Mouse (Mus musculus): ENCODE results near the gene Tnnt1. TPM values are rescaled to one million over a fixed set of nuclear protein-coding genes. Genes with fewer than 3 reads are reported as not detected.
"Not testable (repeated sequence)": the region's sequence is repeated elsewhere in the genome, so short reads cannot be mapped to it uniquely, and the experiment has no call there.

Tnnt1 gene
- total RNA-seq (2021): 1 to 10 TPM; 1.7 to 3.0 TPM
- long read RNA-seq, partial matches to known transcripts: 6 of 7 reads
- long read RNA-seq, other reads (novel, unspliced or antisense): 1 of 7 reads

DNA sequence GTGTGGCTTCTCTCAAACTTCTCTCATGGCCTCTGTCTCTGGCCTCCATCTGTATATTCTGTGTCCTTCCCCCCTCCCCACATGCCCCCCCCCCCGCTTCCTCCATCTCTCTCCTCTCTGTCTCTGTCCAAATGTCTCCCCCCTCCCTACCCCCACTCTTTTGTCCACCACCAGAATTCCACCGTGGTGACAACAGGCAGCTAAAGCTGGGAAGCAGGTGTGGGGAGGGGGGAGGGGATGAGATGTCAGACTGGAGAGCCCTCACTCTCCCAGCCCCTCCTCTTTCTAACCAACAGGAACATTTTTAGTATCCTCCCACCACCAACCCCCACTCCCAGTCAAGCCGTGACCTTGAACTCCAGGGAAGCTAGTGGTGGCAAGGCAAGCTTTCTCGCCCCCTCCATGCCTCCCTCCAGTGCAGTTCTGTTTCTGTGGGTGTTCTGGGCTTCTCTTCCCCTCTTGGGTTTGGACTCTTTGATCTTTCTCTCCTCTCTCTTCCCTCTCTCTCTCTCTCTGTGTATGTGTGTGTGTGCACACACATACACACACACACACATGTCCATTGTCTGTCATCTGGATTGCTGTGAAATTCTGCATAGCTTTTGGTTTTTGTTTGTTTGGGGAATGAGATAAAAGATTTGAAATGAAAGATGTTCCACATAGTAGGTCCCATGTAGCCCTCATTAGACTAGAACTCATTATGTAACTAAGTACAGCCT lies at the start of gene Tnnt1:
TSS of gene Tnnt1 (minus strand) at position 51 of the 719 bp plus-strand sequence.
- no peak for DNase-seq (ENCODE audit: low spot score in 2 of 2)

DNA sequence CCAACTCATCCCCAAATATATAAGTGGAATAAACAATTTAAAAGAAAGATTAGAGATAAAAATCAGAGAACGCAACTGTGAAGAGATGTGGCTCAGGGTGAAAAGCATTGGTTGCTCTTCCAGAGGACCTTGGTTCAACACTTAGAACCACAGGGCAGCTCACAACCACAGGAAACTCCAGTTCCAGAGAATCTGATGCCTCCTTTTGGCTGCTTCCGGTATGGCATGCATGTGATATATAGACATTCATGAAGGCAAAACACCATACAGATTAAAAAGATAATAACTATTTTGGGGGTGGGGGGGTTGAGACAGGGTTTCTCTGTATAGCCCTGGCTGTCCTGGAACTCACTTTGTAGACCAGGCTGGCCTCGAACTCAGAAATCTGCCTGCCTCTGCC lies 46.5 kb upstream of the Tnnt1 start:
- no peak for DNase-seq (ENCODE audit: low spot score in 2 of 2)

DNA sequence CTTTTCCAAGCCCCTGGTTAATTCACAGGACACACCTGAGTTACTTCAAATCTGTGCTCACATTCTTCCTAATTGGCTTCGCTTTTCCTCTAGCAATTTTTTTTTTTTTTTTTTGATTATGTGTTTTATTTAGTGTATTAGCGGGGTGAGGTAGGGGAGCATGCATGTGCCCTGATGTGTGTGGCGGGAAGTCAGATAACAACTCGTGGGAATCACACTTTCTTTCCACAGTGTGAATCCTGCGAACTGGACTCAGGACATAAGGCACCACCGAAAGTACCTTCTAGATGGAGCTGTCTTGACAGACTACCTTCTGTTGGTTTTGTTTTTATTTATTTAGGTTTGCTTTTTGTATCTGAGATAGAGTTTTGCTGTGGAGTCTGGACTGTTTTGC lies 41.0 kb upstream of the Tnnt1 start:
- no peak for DNase-seq (ENCODE audit: low spot score in 2 of 2)

DNA sequence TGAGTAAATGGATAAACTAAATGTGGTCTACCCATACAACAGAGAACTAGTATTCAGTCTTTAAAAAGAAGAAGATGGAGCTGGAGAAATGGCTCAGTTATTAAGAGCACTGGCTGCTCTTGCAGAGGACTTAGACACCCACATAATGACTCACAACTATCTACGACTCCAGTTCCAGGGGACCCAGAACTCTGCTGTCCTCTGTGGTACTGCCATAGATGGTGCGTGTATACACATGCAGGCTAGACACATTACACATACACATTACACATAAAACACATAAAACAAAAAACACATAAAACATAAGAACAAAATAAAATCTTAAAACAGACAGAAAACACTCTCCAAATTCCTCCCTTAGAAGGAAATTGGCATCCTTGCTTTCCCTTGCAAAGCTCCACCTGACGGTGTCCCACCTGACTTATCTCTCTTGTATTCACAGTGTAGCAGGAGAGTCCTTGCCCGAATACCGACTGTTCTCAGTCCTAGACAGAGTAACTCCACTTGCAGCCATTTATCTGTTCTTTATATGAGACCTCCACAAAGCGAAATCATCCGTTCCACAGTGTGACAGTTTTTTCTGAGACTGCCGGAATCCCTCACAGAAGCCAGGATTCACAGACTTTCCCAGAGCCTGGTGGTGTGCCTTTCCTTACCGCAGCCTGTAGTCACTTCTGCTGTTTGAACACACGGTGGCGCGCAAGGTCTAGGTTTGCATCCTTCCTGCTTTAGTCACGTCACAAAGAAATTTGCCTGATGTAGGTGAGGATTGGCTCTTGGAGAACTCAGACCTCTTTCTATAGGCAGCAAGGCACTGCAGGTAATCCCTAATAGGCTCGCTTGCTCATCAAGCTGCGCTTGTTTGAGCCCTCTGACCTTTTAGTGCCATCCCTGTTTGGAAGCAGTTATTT lies 40.3 kb upstream of the Tnnt1 start:
- DNase-seq (ENCODE audit: low spot score in 2 of 2): peak; percentile 66 to 87

DNA sequence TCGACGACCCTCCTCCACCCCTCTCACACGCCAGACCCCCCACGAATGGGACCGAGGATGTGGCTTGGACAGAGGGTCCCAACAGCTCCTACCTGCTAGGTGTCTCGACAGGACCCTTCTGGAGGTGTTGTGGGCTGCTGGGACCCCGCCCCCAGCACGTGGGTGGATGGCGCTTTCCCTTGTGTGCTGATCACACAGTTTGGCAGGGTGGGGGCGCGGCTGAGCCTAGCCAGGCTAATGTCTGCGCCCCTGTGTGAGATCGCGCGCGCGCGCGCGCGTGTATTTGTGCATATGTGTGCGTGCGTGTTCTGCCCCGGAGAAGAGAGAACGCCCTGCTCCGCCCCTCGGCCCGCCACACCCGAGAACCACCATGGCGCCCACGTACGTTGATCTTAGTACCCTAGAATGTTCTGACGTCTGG lies 31.0 kb upstream of the Tnnt1 start, which contains the start of gene Syt5:
TSS of gene Syt5 (minus strand) at position 321 of the 421 bp plus-strand sequence.
- DNase-seq (ENCODE audit: low spot score in 2 of 2): peak; percentile 62 to 80

DNA sequence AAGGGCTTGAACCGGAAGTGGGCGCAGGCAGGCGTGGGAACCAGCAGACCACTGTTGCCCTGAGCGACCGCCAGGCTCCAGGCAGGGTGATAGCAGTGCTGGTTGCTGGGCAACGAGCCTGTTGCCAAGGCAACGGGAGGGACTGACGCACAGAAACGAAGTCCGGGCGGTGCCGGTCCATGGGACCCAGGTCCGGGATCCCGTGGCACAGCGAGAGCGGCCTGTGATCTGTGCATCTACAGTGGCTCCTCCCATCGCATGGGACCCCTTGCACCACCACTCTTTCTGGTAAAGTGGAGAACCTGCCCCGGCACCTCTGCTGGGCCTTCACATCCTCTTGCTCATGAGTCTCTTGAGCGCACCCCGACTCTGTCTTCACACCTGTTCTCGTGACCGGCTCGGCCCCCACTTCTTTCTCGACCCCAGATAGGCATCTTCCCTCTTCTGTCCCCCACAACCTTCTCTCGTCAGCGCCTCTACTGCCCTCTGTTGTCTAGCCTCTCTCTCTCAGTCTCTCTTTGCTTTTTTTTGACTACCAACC lies 30.5 kb upstream of the Tnnt1 start:
- DNase-seq (ENCODE audit: low spot score in 2 of 2): peak; percentile 94 to 97

DNA sequence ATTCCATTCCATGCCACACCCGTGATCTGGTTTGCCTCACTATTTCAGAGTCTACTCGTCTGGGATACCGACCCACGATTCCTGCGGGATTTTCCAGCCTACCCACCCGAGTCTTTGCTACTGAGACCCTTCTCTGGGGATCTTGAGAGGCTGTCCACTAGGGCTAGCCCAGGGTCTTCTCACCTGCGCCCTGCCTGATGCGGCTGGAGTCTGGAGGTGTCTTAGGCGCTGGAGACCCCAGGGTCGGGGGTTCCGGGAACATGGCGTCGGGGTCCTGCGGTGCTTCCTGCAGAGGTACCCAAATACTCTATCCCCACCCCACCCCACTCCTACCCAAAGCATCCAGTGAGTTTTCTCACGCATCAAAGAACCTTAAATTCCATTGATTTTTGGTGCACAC lies 29.9 kb upstream of the Tnnt1 start:
- no peak for DNase-seq (ENCODE audit: low spot score in 2 of 2)

DNA sequence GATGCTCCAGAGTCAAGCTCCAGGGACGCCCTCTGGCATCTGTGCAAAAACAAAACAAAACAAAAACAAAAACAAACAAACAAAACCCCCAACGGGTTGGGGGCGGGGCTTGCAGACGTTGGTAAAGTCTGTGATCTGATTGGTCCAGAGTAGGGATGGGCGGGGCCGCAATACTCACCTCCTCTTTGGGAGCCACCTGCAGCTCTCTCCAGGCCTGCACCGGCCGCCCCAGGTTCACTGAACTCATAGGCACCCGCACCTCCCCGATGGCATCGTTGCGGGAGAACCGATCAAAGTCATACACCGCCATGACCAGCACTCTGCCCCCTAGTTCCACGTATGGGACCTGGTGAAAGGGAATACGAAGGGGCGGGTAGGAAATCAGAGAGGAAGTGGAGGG lies 25.8 kb upstream of the Tnnt1 start:
- DNase-seq (ENCODE audit: low spot score in 2 of 2): no peak

DNA sequence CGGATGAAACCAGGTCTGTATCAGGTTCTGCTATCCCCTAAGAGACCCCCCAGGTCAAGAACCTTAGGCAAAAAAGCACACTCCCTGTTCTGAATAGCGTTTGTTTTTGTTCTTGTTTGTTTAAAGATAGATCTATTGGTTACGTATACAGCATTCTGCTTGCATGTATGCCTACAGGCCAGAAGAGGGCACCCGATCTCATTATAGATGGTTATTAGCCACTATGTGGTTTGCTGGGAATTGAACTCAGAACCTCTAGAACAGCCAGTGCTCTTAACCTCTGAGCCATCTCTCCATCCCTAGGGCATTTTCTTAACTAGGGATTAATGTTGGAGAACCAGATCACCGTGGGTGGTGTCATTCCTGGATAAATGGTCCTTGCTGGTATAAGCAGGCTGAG lies 25.2 kb upstream of the Tnnt1 start:
- no peak for DNase-seq (ENCODE audit: low spot score in 2 of 2)

DNA sequence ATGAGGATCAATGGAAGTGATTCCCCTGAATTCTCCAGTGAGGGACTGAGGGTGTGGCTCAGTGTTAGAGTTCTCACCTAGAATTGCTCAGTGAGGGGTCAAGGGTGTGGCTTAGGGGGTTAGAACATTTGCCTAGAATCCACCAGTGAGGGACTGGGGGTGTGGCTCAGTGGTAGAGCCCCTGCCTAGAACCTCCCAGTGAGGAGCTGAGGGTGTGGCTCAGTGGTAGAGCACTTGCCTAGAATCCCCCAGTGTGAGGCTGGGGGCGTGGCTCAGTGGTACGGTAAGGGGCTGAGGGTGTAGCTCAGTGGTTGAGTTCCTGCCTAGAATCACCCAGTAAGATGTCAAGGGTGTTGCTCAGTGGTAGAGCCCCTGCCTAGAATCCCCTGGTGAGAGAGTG lies 22.8 kb upstream of the Tnnt1 start:
- DNase-seq (ENCODE audit: low spot score in 2 of 2): no peak

DNA sequence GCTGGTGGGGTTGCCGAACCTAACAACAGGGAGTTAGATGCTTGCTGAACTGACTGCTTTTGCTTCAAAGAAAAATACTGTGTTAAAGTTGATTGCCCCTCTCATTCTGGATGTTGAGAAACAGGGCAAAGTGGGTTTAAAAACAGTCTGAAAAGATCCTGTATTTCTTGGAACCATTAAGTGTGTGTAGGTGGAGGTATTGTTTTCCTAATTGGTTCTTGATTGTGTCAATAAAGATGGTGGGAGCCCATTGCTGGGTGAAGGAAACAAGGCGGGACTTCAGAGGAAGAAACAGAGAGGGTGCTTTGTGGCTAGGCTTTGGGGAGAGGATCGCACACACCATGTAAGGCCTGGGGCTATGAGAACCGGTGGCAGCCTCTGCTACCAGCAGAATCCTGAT lies 21.0 kb upstream of the Tnnt1 start:
- DNase-seq (ENCODE audit: low spot score in 2 of 2): no peak

DNA sequence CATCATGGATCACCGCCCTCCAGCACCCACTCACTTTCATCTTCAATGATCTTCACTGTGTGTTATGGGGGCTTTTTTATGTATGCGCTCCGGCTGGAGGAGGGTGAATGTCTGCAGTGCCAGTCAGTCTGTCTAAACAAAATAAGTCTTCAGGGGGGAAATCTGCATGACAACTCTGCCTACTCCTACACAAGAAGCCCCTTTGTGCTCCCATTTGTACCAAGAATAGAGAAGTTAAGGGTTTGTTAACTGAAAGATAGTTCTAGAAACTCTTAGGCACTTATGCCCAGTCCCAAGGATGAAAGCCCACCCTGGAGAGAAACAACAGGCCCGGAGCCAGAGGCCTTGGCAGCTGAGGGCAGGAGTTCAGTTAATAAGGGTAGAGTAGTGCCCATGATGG lies 20.2 kb upstream of the Tnnt1 start:
- no peak for DNase-seq (ENCODE audit: low spot score in 2 of 2)

DNA sequence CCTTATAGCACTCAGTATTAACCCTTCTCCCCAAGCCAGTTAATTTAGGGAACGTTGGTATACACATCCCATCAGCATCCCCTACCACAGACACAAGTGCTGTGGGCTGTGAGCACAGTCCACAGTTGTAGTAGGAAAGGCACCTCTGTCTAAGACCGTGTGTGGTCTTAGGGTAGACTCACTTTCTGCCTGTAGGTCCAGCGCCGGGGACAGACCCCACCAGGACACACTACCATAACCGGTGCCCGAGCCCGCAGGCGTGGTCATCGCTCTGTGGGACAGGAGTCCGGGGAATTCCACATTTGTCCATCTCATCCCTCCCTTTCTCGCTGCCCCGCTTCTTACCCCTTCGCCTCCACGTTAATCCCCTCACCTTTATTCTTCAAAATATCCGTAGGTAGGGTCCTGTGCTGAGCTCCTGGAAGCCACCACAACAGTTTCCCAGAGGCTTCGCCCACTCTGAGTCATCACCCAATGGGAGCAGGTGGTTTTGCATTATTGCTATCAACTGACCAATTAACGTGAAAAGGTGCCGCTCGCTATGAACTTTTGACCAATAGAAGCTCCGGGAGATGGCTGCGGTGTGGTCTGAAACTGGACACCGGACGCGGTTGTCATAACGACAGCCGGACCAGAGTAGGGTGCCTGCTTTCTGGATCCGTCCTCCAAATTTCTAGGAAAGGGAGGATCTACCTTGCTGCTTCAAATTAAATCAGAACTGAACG lies 16.0 kb upstream of the Tnnt1 start, which contains the start of gene Dnaaf3:
TSS of gene Dnaaf3 (minus strand) at position 449 of the 725 bp plus-strand sequence.
- DNase-seq (ENCODE audit: low spot score in 2 of 2): no peak

DNA sequence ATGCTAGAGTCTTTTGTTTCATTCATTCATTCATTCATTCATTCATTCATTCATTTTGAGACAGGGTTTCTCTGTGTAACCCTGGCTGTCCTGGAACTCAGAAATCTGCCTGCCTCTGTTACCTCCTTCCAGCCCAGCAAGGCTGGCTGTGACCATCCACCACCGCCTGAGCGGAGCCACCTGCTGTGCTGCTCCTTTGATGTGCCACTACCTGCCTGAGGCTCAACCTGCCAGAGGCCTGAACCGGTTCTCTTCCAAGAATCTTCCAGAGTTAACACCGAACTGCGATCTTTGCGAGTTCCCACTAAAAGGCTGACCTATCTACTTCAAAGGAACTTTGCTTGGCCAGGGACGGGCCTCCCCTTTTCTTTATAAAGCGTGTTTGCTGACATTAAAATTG lies 14.0 kb upstream of the Tnnt1 start:
- not testable (repeated sequence) for DNase-seq (ENCODE audit: low spot score in 2 of 2)

DNA sequence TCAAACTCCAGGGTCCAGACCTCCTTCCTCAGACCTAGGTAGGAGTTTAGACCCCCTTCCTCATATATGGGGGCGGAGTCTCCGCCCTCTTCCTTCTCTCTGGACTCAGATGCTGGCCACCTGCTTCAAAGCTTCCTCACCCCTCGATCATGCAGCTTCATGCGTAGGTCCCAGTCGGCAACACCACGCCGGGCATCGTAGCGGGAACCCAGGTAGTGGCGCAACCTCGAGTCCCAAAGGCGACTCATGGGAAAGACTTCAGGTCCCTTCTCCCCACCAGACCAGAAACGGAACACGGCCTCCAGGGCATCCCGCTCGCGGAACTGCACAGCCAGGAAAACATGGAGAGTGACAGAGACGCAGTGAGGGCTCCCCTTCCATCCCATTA lies 11.1 kb upstream of the Tnnt1 start:
- DNase-seq (ENCODE audit: low spot score in 2 of 2): no peak

DNA sequence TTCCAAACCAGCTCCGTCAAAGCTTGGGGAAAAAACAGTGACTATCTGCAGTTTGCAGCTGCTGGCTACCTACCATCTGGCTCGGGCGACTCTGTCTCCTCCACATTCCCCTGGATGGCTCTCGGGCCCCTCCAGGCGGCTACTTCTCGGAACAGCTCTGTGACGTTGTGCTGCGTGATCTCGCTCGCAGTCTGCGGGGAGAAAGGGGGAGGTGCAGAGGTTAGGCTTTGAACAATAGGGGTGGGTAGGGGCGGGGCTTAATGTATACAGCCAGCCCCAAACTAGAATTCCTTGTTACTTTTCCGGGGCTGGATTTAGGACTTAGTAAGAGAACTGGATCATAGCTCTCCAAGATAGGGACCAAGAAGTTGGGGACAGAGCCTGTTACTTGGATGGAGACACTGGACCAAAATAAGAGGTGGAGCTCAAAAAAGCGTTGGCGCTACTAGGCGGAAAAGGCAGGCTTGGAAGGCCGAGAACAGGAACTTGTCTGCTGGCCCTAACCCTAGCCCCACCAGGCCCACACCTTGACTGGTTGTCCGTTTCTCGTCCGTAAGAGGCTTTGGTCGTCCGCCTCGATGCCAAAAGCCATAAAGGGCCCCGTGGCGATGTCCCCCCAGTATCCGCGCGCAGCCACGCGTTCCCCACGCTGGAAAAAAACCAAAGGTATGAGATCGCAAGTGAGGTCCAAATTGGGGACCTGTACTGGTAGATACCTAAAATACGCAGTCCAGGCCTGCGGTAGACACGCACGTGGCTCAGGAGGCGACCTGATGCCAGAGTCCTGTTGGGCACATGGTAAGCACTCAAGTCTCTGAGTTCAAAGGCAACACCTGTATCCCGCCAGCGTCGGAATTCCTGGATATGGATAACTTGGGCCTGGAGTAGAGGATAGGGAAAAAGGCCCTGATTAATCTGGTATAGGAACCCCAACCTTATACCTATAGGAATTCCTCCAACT lies 10.4 kb upstream of the Tnnt1 start:
- peak; percentile 62 to 73 for DNase-seq (ENCODE audit: low spot score in 2 of 2)

DNA sequence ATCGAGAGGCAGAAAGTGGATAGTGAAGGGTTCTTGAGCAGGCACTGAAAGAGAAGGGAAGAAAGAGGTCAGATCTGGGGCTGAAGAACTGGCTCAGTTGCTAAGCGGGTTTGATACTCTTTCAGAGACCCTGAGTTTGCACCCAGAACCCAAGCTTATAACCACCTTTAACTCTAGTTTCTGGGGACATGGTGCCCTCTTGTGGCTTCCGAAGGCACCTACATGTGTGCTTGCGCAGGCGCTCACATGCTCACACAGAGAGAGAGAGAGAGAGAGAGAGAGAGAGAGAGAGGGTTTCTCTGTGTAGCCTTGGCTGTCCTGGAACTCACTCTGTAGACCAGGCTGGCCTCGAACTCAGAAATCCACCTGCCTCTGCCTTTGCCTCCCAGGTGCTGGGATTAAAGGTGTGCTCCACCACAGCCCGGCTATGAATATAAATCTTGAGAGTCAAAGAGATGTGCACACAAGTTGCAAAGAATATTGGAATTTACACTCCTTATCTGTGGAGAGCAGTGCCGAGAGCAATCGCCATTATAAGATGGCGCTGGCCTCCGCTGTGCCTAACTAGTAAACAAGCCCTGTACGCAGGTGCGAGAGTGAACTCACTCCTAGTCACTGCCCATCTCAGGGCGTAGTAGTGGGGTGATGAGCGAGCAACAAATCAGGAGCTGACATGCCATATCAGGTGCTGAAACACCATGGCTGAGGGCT lies 8.2 kb upstream of the Tnnt1 start, which contains the start of gene Tnni3:
TSS of gene Tnni3 (minus strand) at position 18 of the 711 bp plus-strand sequence.
- peak in 1 of 2 experiments; percentile 56 for DNase-seq (ENCODE audit: low spot score in 2 of 2)

DNA sequence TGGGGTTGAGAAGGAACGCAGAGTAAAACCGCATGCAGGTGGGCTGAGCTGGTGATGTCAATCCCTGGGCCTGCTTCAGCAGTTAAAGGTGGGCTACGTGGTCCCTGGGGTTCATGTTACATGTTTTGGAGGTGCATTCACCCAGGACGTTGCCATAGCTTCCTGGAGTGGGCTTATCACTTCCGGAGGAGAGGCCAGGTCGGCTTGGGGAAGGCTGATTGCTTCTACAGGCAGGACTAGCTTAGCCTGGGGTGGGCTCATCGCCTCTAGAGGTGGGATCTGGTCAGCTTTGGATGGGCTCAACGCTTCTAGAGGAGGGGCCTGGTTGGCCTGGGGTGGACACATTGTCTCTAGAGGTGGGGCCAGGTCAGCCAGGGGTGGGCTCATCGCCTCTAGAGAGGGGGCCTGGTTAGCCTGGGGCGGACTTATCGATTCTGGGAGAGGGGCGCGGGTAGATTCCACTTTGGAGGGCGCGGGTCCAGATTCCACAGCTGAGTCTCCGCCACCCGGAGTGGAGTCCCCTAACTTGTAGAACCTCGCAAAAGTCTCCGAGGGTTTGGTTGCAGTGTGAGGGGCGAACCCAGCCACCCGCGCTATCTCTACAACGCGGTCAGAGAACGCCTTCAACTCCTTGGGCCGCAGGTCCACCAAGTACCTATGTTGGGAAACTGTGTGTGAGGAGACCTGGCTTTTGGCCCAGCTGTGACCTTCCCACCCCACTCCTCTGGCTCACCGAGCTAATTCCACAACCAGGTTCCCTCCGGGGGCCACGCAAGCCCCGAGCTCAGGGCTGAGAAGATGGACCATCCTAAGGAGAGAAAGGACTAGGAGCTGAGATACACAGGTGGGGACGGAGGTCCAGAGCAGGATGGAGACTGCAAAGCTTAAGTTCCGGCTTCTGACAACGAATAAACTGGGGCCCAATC lies 7.3 kb upstream of the Tnnt1 start:
- DNase-seq (ENCODE audit: low spot score in 2 of 2): no peak

All from layer of hippocampus, adult 18-20 months (tissue).